Mouse (Mus musculus): Measurements from ENCODE around the gene Pde5a. TPM values are rescaled to one million over a fixed set of nuclear protein-coding genes. Genes with fewer than 3 reads are reported as not detected.

Pde5a gene
- polyA plus RNA-seq, 1 experiment from 2014 or later: 4.5 TPM

DNA sequence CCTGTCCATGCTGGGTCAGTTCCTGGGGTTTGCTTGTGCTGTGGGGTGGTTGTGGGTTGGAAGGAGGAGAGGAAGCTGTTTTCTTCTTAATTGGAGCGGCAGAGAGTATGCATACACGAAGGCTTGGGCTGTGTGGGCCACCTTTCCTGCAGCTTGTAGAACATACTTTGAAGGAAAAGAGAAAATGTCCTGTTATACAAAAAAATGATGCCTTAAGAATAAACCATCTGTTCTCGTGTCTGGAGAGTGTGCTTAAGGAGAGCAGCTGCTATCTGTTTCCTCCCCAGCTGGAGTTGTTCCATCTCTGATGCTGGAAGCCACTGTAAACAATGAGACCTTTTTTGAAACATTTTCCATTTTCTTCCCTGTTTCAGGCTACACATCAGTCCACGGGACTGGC, 85.8 kb downstream of the Pde5a start:
- Histone ChIP-seq H3K4me2 (no peak overlapping the region), H3K4me1 (ENCODE audit: control insufficient read depth, insufficient read depth, low read length) (no peaks in the 10 kb centered on the region), H3K9ac (ENCODE audit: low read depth, low read length) (no peak overlapping the region), H3K36me3 (ENCODE audit: control insufficient read depth, insufficient read depth, low read length) (no peaks in the 10 kb centered on the region), H3K27ac (ENCODE audit: low read depth, low read length) (no peak overlapping the region), H3K27me3 (ENCODE audit: control insufficient read depth, insufficient read depth, low read length) (no peaks in the 10 kb centered on the region), H3K4me3 (ENCODE audit: low read depth, low read length) (no peak overlapping the region), H3K9me3 (replicated peaks; ENCODE audit: control insufficient read depth, low read length) (no peaks in the 10 kb centered on the region)
- 49% methylated on average over 4 of the region's 4 CpGs for WGBS (ENCODE audit: insufficient replicate concordance)
- no peak for ATAC-seq (replicated peaks; ENCODE audit: insufficient number of reproducible peaks, low FRiP score, low TSS enrichment)

DNA sequence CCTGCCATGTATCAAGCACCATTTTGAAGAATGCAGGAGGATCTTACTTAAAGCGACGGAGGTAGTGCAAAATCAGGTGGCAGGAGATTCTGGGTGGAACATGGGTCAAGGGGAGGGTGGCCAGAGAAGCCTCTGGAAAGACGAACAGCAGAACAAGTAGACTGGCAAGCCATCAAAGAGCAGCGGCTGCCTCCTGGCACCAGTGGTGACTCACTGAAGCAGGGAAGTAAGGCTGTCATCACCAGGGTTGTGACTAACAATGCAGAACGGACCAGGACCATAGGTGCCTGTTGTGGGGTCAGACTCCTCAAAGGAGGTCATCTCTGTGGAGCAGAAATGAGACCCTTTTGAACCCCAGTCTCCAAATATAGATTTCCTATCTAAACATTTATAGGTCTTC, 89.5 kb downstream of the Pde5a start:
- H3K4me1 ChIP-seq (ENCODE audit: control insufficient read depth, insufficient read depth, low read length): no peaks in the 10 kb centered on the region
- no peak overlapping the region for H3K9ac ChIP-seq (ENCODE audit: low read depth, low read length)
- no peaks in the 10 kb centered on the region for H3K36me3 ChIP-seq (ENCODE audit: control insufficient read depth, insufficient read depth, low read length)
- 43% methylated on average over 5 of the region's 5 CpGs for WGBS (ENCODE audit: insufficient replicate concordance)
- no peak for ATAC-seq (replicated peaks; ENCODE audit: insufficient number of reproducible peaks, low FRiP score, low TSS enrichment)
- H3K4me3 ChIP-seq (ENCODE audit: low read depth, low read length): no peak overlapping the region
- H3K27me3 ChIP-seq (ENCODE audit: control insufficient read depth, insufficient read depth, low read length): no peaks in the 10 kb centered on the region
- no peaks in the 10 kb centered on the region for H3K9me3 ChIP-seq (replicated peaks; ENCODE audit: control insufficient read depth, low read length)
- no peak overlapping the region for H3K27ac ChIP-seq (ENCODE audit: low read depth, low read length)
- no peak overlapping the region for H3K4me2 ChIP-seq

DNA sequence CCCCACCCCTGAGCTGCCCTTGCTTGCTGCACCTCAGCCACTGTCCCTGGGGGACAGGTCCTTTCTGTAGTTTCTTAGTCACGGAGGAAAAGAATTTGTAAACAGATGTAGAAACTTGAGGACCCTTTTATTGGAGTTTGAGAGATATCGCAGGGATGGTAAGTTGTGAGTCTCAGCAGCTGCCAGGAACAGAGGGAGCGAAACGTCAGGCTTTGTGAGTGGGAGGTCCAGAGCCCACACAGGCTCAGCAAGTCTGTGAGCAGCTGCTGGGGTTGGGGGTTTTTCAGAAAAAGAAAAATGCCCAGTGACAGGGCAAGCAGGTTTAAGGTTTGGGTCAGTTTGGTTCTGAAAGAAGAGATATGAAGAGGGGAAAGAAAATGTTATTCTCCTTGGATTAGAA, 92.0 kb downstream of the Pde5a start:
- H3K27me3 ChIP-seq (ENCODE audit: control insufficient read depth, insufficient read depth, low read length): no peaks in the 10 kb centered on the region
- H3K27ac ChIP-seq (ENCODE audit: low read depth, low read length): no peak overlapping the region
- H3K9ac ChIP-seq (ENCODE audit: low read depth, low read length): no peak overlapping the region
- WGBS (ENCODE audit: insufficient replicate concordance): 51% methylated on average over 4 of the region's 4 CpGs
- H3K36me3 ChIP-seq (ENCODE audit: control insufficient read depth, insufficient read depth, low read length): no peaks in the 10 kb centered on the region
- ATAC-seq (replicated peaks; ENCODE audit: insufficient number of reproducible peaks, low FRiP score, low TSS enrichment): no peak
- no peaks in the 10 kb centered on the region for H3K4me1 ChIP-seq (ENCODE audit: control insufficient read depth, insufficient read depth, low read length)
- H3K4me2 ChIP-seq: no peak overlapping the region
- no peaks in the 10 kb centered on the region for H3K9me3 ChIP-seq (replicated peaks; ENCODE audit: control insufficient read depth, low read length)
- H3K4me3 ChIP-seq (ENCODE audit: low read depth, low read length): no peak overlapping the region

DNA sequence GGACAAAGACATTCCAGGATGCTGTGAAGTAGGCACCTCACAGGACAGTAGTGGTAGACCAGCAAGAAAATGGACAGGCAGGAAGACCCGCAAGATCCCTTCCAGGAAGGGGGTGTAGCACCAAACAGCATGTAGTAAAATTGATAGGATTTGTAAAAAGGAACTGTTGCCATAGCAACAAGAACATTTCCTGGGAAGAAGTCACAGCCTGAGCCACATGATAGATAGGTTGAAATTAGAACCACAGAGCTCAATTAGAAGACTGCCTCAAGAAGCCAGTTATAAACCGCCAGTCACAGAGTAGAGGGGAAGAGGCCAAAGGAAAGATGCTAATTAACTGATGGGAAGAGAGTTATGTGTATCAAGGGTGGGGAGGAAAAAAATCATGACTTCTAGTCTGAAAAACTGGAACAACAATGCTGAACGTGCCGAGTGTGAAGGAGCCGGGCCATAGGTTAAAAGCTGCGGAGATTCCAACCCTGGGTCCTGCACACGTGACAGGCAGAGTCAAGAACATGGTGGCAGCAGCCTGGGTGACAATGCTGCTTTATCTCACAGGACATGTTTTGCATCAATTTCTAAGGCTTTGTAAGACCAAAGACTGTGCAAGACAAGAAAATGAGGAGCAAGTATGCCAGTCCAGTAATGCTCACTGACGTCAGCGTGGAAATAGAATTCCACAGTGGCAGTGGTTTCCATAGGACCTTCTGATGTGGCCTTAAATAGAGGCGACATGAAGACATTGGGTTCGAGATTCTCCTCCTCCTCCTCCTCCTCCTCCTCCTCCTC, 99.7 kb downstream of the Pde5a start:
- Histone ChIP-seq H3K36me3 (ENCODE audit: control insufficient read depth, insufficient read depth, low read length) (no peaks in the 10 kb centered on the region), H3K27ac (ENCODE audit: low read depth, low read length) (no peak overlapping the region), H3K9ac (ENCODE audit: low read depth, low read length) (no peak overlapping the region), H3K27me3 (ENCODE audit: control insufficient read depth, insufficient read depth, low read length) (no peaks in the 10 kb centered on the region), H3K4me1 (ENCODE audit: control insufficient read depth, insufficient read depth, low read length) (no peaks in the 10 kb centered on the region), H3K9me3 (replicated peaks; ENCODE audit: control insufficient read depth, low read length) (no peaks in the 10 kb centered on the region), H3K4me3 (ENCODE audit: low read depth, low read length) (no peak overlapping the region), H3K4me2 (no peak overlapping the region)
- 81% methylated on average over 11 of the region's 11 CpGs for WGBS (ENCODE audit: insufficient replicate concordance)
- no peak for ATAC-seq (replicated peaks; ENCODE audit: insufficient number of reproducible peaks, low FRiP score, low TSS enrichment)

DNA sequence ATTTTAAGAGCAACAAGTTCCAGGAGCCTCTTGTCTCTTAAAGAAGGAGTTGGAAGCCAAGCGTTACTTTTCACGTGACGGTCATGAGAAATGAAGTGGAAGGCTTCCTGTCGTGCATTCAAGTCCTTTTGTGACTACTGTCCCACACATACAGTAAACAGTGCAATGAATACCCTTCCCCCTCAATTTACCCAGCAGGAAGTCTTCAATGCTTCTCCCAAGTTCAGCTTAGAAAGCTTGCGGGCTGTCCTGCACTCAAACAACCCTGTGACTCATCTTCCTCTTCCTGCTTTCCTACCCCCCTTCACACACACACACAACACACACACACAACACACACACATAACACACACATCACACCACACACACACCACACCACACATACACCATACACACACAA, 105.8 kb downstream of the Pde5a start:
- H3K36me3 ChIP-seq (ENCODE audit: control insufficient read depth, insufficient read depth, low read length): no peaks in the 10 kb centered on the region
- no peak overlapping the region for H3K4me3 ChIP-seq (ENCODE audit: low read depth, low read length)
- ATAC-seq (replicated peaks; ENCODE audit: insufficient number of reproducible peaks, low FRiP score, low TSS enrichment): no peak
- H3K9ac ChIP-seq (ENCODE audit: low read depth, low read length): no peak overlapping the region
- no peak overlapping the region for H3K4me2 ChIP-seq
- H3K4me1 ChIP-seq (ENCODE audit: control insufficient read depth, insufficient read depth, low read length): no peaks in the 10 kb centered on the region
- H3K9me3 ChIP-seq (replicated peaks; ENCODE audit: control insufficient read depth, low read length): no peaks in the 10 kb centered on the region
- 62% methylated on average over 5 of the region's 5 CpGs for WGBS (ENCODE audit: insufficient replicate concordance)
- H3K27me3 ChIP-seq (ENCODE audit: control insufficient read depth, insufficient read depth, low read length): no peaks in the 10 kb centered on the region
- H3K27ac ChIP-seq (ENCODE audit: low read depth, low read length): no peak overlapping the region

DNA sequence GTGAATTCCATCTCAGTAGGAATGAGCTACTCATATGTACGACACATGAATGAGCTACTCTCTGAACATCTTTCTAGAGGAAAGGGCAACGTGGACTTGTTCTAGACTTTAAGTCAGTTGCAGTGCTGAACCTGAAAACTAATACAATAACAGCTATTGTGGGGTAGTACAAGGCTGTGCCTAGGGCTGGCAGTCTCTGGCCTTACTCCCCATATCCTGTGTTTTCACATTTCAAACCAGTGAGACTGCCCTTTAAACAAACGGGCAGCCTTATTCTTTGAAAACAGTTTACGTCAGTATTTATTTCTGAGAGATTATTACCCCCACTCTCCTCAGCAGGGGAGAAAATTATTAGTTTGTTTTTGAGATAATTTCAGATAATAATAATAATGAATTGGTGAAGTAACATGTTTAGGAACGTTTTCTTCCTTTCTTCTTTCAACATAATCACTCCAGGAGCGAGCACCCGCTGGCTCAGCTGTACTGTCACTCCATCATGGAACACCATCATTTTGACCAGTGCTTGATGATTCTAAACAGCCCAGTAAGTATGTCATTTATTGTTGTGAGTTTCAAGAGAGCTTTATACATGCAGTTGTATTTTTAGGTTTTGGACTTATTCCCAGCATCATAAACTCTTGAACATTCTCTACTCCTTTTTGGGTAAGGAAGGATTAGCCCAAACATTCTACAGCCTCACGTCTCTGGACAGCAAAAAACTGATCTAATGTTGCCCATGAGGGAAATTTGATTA, 106.5 kb downstream of the Pde5a start:
- H3K36me3 ChIP-seq (ENCODE audit: control insufficient read depth, insufficient read depth, low read length): no peaks in the 10 kb centered on the region
- no peak overlapping the region for H3K4me2 ChIP-seq
- H3K27ac ChIP-seq (ENCODE audit: low read depth, low read length): no peak overlapping the region
- H3K9ac ChIP-seq (ENCODE audit: low read depth, low read length): no peak overlapping the region
- no peak overlapping the region for H3K4me3 ChIP-seq (ENCODE audit: low read depth, low read length)
- H3K4me1 ChIP-seq (ENCODE audit: control insufficient read depth, insufficient read depth, low read length): no peaks in the 10 kb centered on the region
- 81% methylated on average over 8 of the region's 8 CpGs for WGBS (ENCODE audit: insufficient replicate concordance)
- H3K9me3 ChIP-seq (replicated peaks; ENCODE audit: control insufficient read depth, low read length): no peaks in the 10 kb centered on the region
- H3K27me3 ChIP-seq (ENCODE audit: control insufficient read depth, insufficient read depth, low read length): no peaks in the 10 kb centered on the region
- no peak for ATAC-seq (replicated peaks; ENCODE audit: insufficient number of reproducible peaks, low FRiP score, low TSS enrichment)

DNA sequence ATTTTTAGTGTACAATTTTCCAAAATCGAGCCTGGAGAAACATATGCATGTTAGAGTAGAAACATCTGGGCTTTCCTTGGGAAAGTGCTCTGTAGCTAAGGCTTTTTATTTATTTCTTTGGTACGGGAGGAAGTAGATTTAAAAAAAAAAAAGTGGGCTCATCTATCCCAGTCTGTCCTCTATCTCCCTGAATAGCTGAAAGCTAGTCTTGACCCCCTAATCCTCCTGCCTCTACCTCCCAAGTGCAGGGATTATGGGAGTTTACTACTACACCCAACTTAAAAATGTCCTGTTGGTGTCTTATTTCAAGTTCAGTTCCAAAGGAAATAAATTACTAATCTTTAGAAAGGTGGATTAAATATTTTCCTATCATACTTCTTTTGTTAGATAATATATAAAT, 108.9 kb downstream of the Pde5a start:
- 72% methylated on average over 2 of the region's 2 CpGs for WGBS (ENCODE audit: insufficient replicate concordance)
- H3K4me3 ChIP-seq (ENCODE audit: low read depth, low read length): no peak overlapping the region

DNA sequence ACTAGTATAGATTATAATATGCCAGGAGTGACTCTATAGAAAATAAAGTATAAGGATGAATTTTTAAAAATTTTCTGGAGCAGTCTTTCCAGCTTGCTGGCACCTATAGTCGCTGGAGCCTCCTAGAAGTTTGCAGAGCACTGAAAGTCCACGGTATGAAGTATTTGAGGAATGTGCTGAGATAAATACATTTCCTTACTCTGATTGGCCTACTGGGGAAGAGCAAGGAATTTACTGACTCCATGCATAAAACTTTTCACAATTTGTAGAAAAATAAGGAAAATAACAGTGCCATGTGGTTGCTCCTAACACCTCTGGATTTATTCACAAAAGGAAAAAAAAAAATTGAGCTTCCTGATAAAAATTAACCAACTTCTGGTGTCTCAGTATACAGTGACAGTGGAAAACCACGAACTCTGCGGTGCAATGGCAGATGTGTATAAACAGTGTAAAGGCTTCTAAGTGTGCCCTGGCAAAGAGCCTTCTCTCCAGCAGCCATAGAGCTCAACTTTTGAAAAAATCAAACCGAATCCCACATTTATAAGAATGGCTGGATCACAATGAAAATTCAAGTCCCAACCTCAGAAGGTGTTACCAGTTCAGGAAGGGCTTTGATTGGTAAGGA, 119.8 kb downstream of the Pde5a start:
- ATAC-seq (replicated peaks; ENCODE audit: insufficient number of reproducible peaks, low FRiP score, low TSS enrichment): no peak
- no peak overlapping the region for H3K27ac ChIP-seq (ENCODE audit: low read depth, low read length)
- no peak overlapping the region for H3K9ac ChIP-seq (ENCODE audit: low read depth, low read length)
- no peak overlapping the region for H3K4me2 ChIP-seq
- H3K36me3 ChIP-seq (ENCODE audit: control insufficient read depth, insufficient read depth, low read length): 0 out of 2 replicates have a peak, but pooled peaks cover 3% of the 10 kb centered on the region
- H3K27me3 ChIP-seq (ENCODE audit: control insufficient read depth, insufficient read depth, low read length): no peaks in the 10 kb centered on the region
- 55% methylated on average over 5 of the region's 5 CpGs for WGBS (ENCODE audit: insufficient replicate concordance)
- H3K4me3 ChIP-seq (ENCODE audit: low read depth, low read length): no peak overlapping the region
- H3K4me1 ChIP-seq (ENCODE audit: control insufficient read depth, insufficient read depth, low read length): no peaks in the 10 kb centered on the region
- no peaks in the 10 kb centered on the region for H3K9me3 ChIP-seq (replicated peaks; ENCODE audit: control insufficient read depth, low read length)

More for the DNA sequence above, 108.9 kb downstream of the Pde5a start:
- Histone ChIP-seq H3K36me3 (ENCODE audit: control insufficient read depth, insufficient read depth, low read length) (no peaks in the 10 kb centered on the region), H3K27me3 (ENCODE audit: control insufficient read depth, insufficient read depth, low read length) (no peaks in the 10 kb centered on the region), H3K9me3 (replicated peaks; ENCODE audit: control insufficient read depth, low read length) (no peaks in the 10 kb centered on the region), H3K4me2 (no peak overlapping the region), H3K27ac (ENCODE audit: low read depth, low read length) (no peak overlapping the region), H3K9ac (ENCODE audit: low read depth, low read length) (no peak overlapping the region), H3K4me1 (ENCODE audit: control insufficient read depth, insufficient read depth, low read length) (no peaks in the 10 kb centered on the region)
- ATAC-seq (replicated peaks; ENCODE audit: insufficient number of reproducible peaks, low FRiP score, low TSS enrichment): no peak
